Mouse (Mus musculus): ENCODE data around the gene Sbpl. TPM values are rescaled to one million over a fixed set of nuclear protein-coding genes. Genes with fewer than 3 reads are reported as not detected.
A peak's percentile ranks its signal among the peaks of the same experiment; 100 is the strongest.

The Sbpl gene
- not detected in 2 replicates for polyA plus RNA-seq (2015; fragmentation: Nextera tagmentation; extraction: Ambion mirVana)

- no peaks in the 10 kb centered on the region for H3K9me3 ChIP-seq (replicated peaks)
- H3K27ac ChIP-seq, result no peak within 1 kb of the TSS
- no peaks in the 10 kb centered on the region for H3K36me3 ChIP-seq
- WGBS, result 68% methylated on average over 5 of the region's 5 CpGs
- no peak within 1 kb of the TSS for H3K9ac ChIP-seq
- H3K4me1 ChIP-seq (replicated peaks), result no peaks in the 10 kb centered on the region
- H3K4me2 ChIP-seq, result no peak within 1 kb of the TSS
- H3K27me3 ChIP-seq, result 0 out of 2 replicates have a peak, but pooled peaks cover 5% of the 10 kb centered on the region
- ATAC-seq (replicated peaks; ENCODE audit: insufficient number of reproducible peaks, insufficient read depth, low FRiP score, low read depth), result no peak
- no peak within 1 kb of the TSS for H3K4me3 ChIP-seq
Measured at GRCm38 (mm10) chr17:23955174-23955573, at the start of gene Sbpl. Gene Sbpl (minus strand): TSS chr17:23955274.

DNA sequence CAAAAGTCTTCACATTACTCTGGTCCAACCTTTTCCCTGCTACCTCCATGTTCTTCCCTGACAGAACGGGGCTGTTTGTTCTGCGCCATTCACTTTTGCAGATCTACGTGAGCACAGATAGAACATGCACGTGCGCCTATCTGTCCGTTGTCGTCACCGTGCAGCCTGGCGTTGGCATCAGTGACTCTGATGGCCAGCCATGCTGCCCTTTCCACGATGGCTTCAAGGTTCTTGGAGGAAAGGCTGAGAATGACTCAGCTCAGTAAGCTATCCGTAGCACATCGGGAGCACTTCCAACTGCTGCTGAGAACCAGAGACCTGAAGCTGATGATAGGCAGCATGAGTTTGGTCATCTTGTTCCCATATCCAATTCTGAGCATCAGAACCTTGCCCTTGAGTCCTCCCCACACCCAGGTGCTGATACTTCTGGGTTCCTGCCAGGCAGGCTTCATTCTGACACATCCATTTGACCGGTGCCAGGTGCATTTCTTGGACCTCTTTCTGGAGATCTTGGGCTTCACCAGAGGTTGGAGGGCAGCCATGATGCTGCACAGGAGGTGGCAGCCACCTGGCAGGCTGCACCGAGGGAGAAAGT, 49.1 kb upstream of the Sbpl start:
- no peak overlapping the region for H3K4me3 ChIP-seq
- WGBS, result 86% methylated on average over 14 of the region's 14 CpGs

GRCm38 (mm10) chr17:24000404-24000803, 45.3 kb upstream of the Sbpl start:
- Histone ChIP-seq H3K4me3 (no peak overlapping the region), H3K4me1 (replicated peaks) (peaks cover 20% of the 10 kb centered on the region), H3K4me2 (peak overlapping the region; percentile 6; the same call in 1 of the 2 replicates), H3K27me3 (peaks cover 11% of the 10 kb centered on the region), H3K9me3 (replicated peaks) (no peaks in the 10 kb centered on the region), H3K9ac (no peak overlapping the region), H3K27ac (peak overlapping the region; percentile 51), H3K36me3 (no peaks in the 10 kb centered on the region)
- WGBS, result 12% methylated on average over 5 of the region's 5 CpGs
- ATAC-seq (replicated peaks; ENCODE audit: insufficient number of reproducible peaks, insufficient read depth, low FRiP score, low read depth), result peak; percentile 73

More for the DNA sequence above, 49.1 kb upstream of the Sbpl start:
- H3K9ac ChIP-seq, result no peak overlapping the region
- no peak overlapping the region for H3K4me2 ChIP-seq
- no peaks in the 10 kb centered on the region for H3K36me3 ChIP-seq
- no peaks in the 10 kb centered on the region for H3K9me3 ChIP-seq (replicated peaks)
- peaks cover 19% of the 10 kb centered on the region for H3K4me1 ChIP-seq (replicated peaks)
- ATAC-seq (replicated peaks; ENCODE audit: insufficient number of reproducible peaks, insufficient read depth, low FRiP score, low read depth), result no peak
- H3K27ac ChIP-seq, result no peak overlapping the region
- no peaks in the 10 kb centered on the region for H3K27me3 ChIP-seq

DNA sequence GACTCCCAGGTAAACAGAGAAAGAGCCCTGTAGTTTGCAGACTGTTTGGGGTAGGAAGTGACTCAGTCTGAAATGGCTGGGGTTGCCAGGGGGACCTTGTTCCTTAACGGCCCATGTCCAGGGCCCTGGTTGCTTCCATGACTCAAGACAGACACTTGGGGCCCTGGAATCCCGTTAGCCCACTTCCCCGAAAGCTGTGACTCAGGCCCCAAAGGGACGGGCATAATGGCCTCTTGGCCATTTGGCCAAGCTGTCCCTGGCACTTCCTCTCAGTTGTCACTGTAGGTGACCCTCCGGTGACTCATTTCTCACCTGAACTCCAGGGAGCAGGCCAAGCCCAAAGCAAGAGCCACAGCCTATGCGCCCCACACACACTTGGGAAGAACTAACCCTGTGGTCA, 43.3 kb upstream of the Sbpl start:
- ATAC-seq (replicated peaks; ENCODE audit: insufficient number of reproducible peaks, insufficient read depth, low FRiP score, low read depth), result no peak
- Histone ChIP-seq H3K4me3 (no peak overlapping the region), H3K9me3 (replicated peaks) (no peaks in the 10 kb centered on the region), H3K4me1 (replicated peaks) (peaks cover 24% of the 10 kb centered on the region), H3K36me3 (no peaks in the 10 kb centered on the region), H3K4me2 (no peak overlapping the region), H3K27ac (no peak overlapping the region), H3K9ac (no peak overlapping the region), H3K27me3 (peaks cover 28% of the 10 kb centered on the region)
- 56% methylated on average over 6 of the region's 6 CpGs for WGBS

DNA sequence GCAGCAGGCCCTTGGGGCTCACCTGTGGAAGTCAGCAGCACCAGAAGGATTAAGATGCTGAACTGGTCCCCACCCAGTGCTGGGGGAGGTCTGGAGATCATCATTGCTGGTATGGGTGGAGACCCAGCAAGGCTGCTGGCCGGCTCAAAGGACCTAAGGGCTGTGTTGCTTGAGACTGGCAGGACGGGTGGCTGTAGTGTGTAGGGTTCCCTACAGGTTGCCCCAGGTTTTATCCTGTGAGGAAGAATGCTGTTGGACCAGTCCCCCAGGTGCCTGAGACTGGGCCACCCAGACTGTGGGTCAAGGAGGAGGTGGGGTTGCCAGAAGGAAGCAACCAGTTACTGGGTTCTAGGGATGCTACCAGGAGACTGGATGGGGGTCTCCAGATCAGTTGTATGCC, 42.8 kb upstream of the Sbpl start, which contains the start of gene Prss22:
Prss22 (minus strand) TSS at position 200 of the 400 bp plus-strand sequence.
- Histone ChIP-seq H3K4me2 (no peak within 1 kb of the TSS), H3K9ac (no peak within 1 kb of the TSS), H3K27me3 (peaks cover 28% of the 10 kb centered on the region), H3K4me1 (replicated peaks) (peaks cover 28% of the 10 kb centered on the region), H3K9me3 (replicated peaks) (no peaks in the 10 kb centered on the region), H3K4me3 (no peak within 1 kb of the TSS), H3K36me3 (no peaks in the 10 kb centered on the region), H3K27ac (no peak within 1 kb of the TSS)
- ATAC-seq (replicated peaks; ENCODE audit: insufficient number of reproducible peaks, insufficient read depth, low FRiP score, low read depth), result no peak
- 59% methylated on average over 2 of the region's 2 CpGs for WGBS

- H3K4me2 ChIP-seq, result no peak overlapping the region
- H3K4me3 ChIP-seq, result no peak overlapping the region
- no peak for ATAC-seq (replicated peaks; ENCODE audit: insufficient number of reproducible peaks, insufficient read depth, low FRiP score, low read depth)
- H3K9ac ChIP-seq, result no peak overlapping the region
- no peak overlapping the region for H3K27ac ChIP-seq
- peaks cover 28% of the 10 kb centered on the region for H3K27me3 ChIP-seq
- WGBS, result 26% methylated on average over 1 of the region's 1 CpGs
- peaks cover 22% of the 10 kb centered on the region for H3K4me1 ChIP-seq (replicated peaks)
- no peaks in the 10 kb centered on the region for H3K36me3 ChIP-seq
- no peaks in the 10 kb centered on the region for H3K9me3 ChIP-seq (replicated peaks)
Measured at GRCm38 (mm10) chr17:23995421-23995820, 40.3 kb upstream of the Sbpl start.

DNA sequence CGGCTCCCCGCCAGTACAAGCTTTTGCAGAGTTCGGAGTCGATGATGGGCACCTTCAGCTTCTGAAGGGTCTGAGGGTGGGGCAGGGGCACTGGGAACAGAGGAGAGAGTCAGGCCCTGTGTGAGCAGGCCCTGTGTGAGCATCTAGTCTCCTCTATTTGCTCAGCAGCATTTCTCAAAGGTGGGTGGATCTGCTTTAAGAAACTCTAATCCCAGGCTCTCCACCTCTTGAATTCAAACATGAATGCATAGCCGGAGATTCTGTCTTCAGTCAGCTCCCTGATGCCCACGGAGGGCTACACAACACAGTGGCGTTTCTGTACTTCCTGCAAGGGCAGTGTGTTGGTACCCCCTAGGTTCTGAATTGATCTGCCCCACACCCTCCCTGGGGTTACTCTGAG, 39.6 kb upstream of the Sbpl start:
- no peaks in the 10 kb centered on the region for H3K9me3 ChIP-seq (replicated peaks)
- H3K27ac ChIP-seq, result no peak overlapping the region
- no peaks in the 10 kb centered on the region for H3K36me3 ChIP-seq
- no peak overlapping the region for H3K9ac ChIP-seq
- H3K4me2 ChIP-seq, result no peak overlapping the region
- no peak overlapping the region for H3K4me3 ChIP-seq
- 75% methylated on average over 7 of the region's 7 CpGs for WGBS
- H3K4me1 ChIP-seq (replicated peaks), result peaks cover 14% of the 10 kb centered on the region
- H3K27me3 ChIP-seq, result peaks cover 31% of the 10 kb centered on the region
- no peak for ATAC-seq (replicated peaks; ENCODE audit: insufficient number of reproducible peaks, insufficient read depth, low FRiP score, low read depth)

DNA sequence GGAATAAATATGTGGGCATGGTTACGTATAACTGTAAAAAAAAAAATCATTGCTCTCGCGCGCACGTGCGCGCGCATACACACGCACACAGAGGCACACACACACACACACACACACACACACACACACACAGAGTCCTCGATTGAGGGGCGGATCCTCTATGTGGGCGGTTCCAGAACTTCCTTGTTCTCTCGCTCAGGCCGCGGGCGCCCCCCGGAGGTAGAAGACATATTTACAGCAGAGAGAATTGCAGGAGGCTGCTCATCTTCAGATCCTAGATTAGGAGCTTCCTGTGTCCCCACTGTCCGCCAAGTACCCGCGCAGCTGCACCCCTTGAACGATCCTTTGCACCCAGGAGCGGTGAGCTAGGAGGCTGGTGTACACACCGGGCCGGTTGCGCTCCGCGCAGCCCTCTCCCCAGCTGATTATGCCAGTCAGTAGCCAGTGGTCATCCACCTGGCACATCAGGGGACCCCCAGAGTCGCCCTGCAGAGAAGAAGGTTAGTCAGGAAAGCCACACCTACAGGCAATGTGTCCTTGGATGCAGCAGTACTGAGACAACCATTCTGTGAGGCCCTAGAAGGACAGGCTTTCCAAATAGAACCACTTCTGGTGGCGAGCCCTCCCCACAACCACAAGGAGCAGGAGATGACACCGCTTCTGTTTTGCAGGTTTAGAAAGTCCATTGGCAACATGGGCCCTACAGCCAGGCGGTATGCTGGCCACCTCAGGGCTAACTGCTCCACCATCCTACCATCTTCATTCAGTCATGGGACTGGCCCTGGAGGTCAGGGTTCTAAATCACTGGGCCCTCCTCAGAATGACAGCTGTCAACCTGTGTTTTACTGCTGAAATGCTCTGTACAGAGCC, 38.7 kb upstream of the Sbpl start:
- Histone ChIP-seq H3K9ac (no peak overlapping the region), H3K27me3 (peaks cover 32% of the 10 kb centered on the region), H3K27ac (no peak overlapping the region), H3K4me1 (replicated peaks) (peaks cover 8% of the 10 kb centered on the region), H3K36me3 (no peaks in the 10 kb centered on the region), H3K4me2 (peak overlapping the region; percentile 58), H3K9me3 (replicated peaks) (no peaks in the 10 kb centered on the region), H3K4me3 (peak overlapping the region; percentile 25)
- 0 out of 2 replicates have a peak, but pooled peaks have one; percentile 44 for ATAC-seq (replicated peaks; ENCODE audit: insufficient number of reproducible peaks, insufficient read depth, low FRiP score, low read depth)
- WGBS, result 10% methylated on average over 31 of the region's 31 CpGs

DNA sequence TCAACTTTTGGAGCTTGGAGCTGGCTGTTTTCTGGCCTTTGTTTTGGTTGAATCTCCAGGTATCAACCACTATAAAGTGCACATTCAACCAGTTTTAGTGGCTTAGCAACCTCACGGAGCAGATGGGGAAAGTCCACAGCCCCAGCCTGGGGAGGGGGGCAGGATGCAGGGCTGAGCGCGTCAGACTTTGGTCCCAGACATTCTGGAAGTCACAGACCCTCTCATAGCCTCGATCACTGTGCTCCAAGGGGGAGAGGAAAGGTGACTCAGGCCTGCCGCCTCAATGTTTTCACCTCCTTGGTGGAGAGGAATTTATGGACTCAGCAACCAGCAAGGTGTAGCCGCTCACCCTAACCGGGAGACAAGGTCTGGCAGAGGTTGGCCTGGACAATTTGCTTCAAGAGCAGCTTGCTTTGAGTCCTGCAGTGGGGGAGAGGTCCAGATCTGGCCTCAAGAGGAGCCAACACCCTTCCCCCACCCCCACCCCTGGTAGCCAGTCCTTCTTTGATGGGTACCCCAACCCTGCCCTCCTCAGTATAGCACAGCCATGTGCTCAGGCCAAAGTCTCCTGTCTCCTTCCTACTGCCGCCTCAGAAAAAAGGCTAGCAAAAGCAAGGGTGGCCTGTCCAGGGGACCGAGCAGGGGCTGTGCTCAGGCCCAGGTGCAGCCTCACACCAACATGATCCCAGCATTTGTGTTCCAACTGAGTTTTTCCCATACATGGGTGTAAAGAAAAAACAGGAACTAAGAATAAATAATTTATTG, 37.9 kb upstream of the Sbpl start:
- peak overlapping the region; percentile 25; the same call in 1 of the 2 replicates for H3K4me3 ChIP-seq
- no peaks in the 10 kb centered on the region for H3K36me3 ChIP-seq
- peaks cover 31% of the 10 kb centered on the region for H3K27me3 ChIP-seq
- 67% methylated on average over 9 of the region's 9 CpGs for WGBS
- no peaks in the 10 kb centered on the region for H3K9me3 ChIP-seq (replicated peaks)
- no peak overlapping the region for H3K27ac ChIP-seq
- H3K4me2 ChIP-seq, result peak overlapping the region; percentile 58
- H3K9ac ChIP-seq, result no peak overlapping the region
- peaks cover 8% of the 10 kb centered on the region for H3K4me1 ChIP-seq (replicated peaks)
- no peak; the same call in 1 of the 2 replicates for ATAC-seq (replicated peaks; ENCODE audit: insufficient number of reproducible peaks, insufficient read depth, low FRiP score, low read depth)

- ATAC-seq (replicated peaks; ENCODE audit: insufficient number of reproducible peaks, insufficient read depth, low FRiP score, low read depth), result no peak
- H3K9me3 ChIP-seq (replicated peaks), result no peaks in the 10 kb centered on the region
- H3K27ac ChIP-seq, result no peak overlapping the region
- peaks cover 8% of the 10 kb centered on the region for H3K4me1 ChIP-seq (replicated peaks)
- H3K9ac ChIP-seq, result no peak overlapping the region
- no peak overlapping the region for H3K4me3 ChIP-seq
- H3K27me3 ChIP-seq, result peaks cover 16% of the 10 kb centered on the region
- no peak overlapping the region for H3K4me2 ChIP-seq
- WGBS, result 33% methylated on average over 2 of the region's 2 CpGs
- H3K36me3 ChIP-seq, result no peaks in the 10 kb centered on the region
Measured at GRCm38 (mm10) chr17:23989802-23990201, 34.7 kb upstream of the Sbpl start.

- H3K4me1 ChIP-seq (replicated peaks), result no peaks in the 10 kb centered on the region
- no peak overlapping the region for H3K27ac ChIP-seq
- ATAC-seq (replicated peaks; ENCODE audit: insufficient number of reproducible peaks, insufficient read depth, low FRiP score, low read depth), result no peak
- 58% methylated on average over 1 of the region's 1 CpGs for WGBS
- no peaks in the 10 kb centered on the region for H3K9me3 ChIP-seq (replicated peaks)
- H3K36me3 ChIP-seq, result no peaks in the 10 kb centered on the region
- no peak overlapping the region for H3K4me2 ChIP-seq
- peaks cover 4% of the 10 kb centered on the region; the same call in 1 of the 2 replicates for H3K27me3 ChIP-seq
- H3K9ac ChIP-seq, result no peak overlapping the region
- H3K4me3 ChIP-seq, result no peak overlapping the region
Measured at GRCm38 (mm10) chr17:23984989-23985388, 29.9 kb upstream of the Sbpl start.
